Mouse (Mus musculus) neural tube, embryonic 10.5 days (tissue): Measurements from ENCODE around the gene Phactr2.
"Not testable (repeated sequence)": the region's sequence is repeated elsewhere in the genome, so short reads cannot be mapped to it uniquely, and the experiment has no call there.

Experiments
- DNase-seq: peaks from one replicate; pipeline ENCODE4 v3.0.0-alpha.2; 2017; ENCODE audit warnings: low spot score; ENCODE audit errors: extremely low spot score

Phactr2 gene

DNA sequence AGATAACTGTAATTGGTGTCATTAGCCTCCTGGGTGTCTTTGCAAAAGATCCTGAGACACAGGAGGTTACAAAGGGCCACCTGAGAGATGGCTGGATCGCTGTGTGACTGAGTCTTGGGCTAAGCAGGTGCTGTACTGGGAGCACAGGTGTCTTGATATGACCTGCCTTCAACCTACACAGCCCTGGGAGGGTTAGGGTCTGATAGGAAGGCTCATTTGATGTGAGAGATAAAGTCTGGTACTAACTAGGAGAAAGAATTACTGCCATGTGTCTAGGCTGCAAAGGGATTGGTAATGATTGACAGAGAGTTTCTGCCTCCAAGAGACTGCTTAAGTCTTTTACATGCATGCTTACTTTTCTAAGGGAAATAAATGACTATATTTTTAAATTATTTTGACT lies 254.2 kb downstream of the Phactr2 start:
- DNase-seq = no peak

DNA sequence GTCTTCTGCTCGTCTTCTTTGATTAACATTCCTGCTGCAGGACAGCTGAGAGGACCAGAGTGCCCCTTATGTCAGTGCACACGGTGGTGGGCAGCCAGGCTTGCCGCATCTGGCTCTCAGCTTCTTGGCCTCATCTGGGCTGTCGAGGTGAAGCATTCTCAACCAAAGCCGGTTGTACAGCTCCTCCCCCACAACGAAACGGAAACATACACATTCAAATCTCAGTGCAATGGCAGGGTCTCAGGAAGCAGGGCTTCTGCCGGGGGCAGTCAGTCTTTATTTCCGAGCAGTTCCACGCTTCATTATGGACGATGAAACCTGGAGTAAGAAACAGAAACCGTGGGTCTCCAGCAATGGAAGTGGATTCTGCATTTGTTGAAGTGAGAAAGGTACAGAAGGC lies 260.3 kb downstream of the Phactr2 start:
- no peak for DNase-seq

DNA sequence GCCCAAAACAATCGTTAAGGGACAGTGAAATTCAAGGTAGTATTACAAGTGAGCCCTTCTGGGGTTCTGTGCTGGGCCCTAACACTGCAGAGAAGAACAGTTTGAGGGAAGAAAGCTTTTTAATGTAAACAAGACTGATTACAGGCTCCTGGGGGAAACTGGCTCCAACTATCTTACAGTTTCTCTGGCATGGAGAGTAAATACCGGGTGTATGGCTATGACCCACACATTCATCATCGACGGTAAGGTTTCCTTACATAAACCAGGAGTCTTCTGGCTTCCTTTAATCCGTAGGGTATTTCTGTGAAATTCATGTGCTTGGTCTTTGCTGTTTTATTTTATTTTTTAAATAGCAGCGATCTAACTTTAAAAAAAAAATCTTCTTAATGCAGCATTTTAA lies 261.4 kb downstream of the Phactr2 start:
- DNase-seq = no peak

DNA sequence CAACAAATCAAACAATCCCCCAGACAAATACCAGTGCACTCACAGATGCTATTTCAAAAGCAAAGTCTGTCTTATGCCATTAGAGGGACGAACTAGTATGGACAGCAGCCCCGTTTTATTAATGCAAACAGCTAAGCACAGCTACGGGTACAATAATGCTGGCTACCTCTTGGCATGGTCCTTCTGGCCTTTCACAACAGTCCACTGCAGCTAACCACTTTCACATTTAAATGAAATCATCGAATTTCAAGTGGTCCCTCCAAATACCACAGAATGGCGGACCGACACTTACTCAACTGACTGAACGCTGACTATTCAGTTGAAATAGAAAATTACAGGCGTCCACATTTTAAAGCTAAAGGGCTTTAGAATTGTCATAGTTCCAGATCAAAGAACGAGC lies 261.9 kb downstream of the Phactr2 start:
- no peak for DNase-seq

DNA sequence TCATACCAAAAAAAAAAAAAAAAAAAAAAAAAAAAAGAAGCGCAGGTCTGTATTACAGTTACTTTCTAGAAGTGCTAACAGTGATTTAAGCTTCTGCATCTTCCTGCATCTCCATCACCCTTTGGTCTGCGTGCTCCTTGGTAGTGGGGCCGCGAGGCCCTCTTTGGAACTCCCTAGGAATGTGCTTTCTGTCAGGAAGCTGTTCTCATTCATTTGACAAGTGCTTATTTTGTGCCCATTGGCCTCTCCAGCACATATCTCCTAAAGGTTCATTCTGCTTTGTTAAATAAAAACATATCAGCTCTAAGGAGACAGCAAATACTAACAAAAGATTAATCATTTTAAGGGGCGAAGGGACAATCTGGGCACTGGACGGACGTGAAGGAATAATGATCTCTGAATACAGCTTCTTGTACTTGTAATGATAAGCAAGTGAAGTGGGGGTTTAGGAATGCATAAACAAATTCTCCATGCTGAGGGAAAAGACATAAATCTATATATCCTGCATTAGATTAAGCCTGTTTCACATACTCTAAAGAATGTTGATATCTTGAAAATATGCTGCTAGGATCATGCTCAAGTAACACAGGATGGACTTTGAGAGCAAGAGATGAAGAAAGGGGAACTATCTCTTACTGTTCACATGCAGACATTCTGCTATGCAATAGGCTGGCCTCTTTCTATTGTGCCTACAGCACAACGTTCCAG lies 264.1 kb downstream of the Phactr2 start:
- no peak for DNase-seq

DNA sequence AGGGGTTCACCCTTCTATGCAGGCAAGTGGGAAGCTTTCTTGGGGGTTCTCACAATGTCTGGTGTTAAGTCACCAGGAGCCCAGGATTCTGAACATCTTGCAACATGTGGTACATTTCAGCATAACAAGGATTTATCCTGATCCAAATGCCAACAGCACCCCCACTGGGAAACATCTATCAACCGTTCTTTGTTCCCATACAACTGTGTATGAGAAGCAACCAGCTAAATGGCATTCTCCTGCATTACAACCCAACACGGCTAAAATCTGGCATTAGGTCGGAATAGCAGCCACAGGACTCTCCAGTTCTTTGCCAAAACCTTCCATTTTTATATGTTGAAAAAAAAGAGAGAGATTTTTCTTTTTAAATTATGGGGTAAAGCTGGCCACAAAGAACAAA lies 264.7 kb downstream of the Phactr2 start:
- no peak for DNase-seq

DNA sequence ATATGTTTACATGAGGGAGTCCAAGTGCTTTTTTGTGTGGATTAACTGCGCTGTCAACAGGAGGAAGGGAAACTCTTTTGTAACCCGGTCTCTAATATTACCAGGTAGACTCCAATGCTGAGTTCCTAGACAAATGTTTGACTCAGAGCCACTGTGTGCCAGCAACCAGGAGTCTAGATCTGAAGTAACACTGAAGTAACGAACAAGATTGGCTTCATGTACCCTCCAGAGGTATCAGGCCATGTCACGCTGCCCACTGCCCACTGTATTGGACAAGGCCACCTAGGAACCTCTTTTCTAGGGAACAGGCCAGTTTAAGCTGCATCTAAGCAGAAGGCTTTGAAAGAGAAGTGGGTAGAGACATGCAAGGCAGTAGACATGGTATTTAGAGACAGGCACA lies 265.2 kb downstream of the Phactr2 start:
- no peak for DNase-seq

DNA sequence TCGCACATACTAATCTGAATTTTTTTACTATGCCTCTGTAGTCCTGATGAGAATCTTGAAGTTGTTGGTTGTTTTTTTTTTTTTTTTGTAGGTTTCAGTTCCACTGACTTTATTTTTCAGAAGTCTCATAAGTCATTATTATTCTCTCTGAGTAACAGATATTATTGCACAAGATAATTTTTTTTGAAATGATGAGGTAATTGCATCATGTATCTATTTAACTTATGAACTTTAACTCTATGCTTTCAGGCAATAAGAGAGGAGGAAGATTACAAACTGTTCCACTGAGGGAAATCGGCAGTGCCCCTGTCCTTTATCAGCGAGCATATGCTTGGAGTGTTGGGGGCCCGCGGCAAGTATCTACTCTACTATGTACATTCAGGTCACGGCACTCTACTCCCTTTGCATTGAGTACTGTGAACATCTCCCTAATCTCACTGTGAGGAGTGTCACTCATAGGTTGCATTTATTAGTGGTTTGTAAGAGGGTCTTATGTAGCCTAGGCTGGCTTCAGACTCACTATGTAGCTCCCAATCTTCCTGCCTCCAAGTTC lies 272.4 kb downstream of the Phactr2 start:
- DNase-seq = no peak

DNA sequence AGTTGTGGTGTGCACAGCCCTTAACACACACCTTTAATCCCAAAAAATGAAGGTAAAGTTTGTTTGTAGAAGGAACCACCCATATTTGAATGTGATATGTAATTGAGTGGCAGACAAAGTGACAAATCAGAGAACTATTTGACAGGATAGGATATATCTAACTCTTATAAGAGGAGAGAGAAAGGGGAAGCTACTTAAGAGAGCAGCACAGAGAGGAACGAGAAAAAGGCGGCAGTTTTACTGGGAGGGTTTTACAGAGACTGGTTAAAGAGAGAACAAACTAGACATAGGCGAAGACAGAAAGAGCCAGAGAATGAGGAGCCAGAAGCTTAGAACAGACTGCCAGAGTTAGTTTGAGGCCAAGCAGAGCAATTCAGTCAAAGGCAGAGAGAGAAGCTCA lies 273.4 kb downstream of the Phactr2 start:
- DNase-seq = no peak

DNA sequence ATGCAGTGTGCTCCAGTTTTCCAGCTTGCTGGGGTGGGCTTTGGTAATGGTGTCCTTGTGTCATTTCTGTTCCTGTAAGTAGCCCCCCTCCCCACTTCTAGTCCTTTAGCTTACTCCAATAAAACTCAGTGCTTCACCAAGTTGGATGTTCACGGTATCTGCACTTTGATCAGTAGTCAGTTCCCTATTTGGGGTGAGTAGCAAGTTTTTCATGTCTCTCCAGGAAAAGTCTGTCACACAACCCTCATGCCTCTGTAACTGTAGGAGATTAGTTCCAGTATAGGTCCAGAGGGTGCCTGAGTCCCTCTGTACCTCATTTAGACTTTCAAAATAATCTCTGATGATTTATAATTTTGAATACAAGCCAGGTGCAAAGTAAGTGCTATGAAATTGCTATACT lies 275.0 kb downstream of the Phactr2 start:
- no peak for DNase-seq

DNA sequence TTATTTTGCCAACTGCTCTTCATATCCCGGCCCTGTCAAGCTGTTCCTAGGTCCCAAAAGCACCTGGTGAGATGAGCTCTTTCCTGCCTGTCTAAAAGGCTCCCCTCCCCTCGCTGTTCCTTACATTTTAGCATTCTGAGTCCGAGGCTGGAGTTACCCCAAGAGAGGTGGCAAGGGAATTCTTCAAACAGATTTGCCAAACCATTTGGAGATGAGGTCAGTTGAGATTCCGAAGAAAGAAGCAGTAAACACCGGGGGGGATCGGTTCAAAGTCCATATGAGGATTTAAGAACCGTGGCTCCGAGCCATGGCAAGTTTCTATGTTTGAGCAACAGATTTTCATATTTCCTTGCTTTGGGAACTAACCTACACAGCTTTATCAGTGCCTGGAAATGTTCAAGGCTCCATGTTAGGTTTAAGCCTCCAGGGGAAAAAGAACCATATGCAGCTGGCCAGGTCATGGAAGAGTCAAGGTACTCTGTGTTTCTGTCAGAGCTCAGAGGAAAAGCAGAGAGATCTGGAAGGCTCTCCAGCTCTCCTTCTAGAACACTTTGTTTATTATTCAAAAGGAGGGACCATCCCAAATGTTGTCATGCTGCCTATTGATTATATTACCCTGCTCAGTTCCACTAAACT lies 277.2 kb downstream of the Phactr2 start:
- no peak for DNase-seq

DNA sequence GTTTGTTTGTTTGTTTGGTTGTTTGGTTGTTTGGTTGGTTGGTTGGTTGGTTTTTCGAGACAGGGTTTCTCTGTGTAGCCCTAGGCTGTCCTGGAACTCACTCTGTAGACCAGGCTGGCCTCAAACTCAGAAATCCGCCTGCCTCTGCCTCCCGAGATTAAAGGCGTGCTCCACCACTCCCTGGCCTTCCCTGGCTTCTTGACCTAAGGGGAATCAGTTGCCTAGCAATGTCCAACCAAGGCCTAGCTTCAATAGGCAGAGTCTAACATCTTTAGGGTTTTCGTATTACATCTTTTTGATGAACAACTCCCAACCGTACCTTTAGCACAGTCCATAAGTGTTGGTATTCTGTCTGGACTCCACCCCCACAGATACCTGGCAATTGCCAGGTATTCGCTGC lies 280.7 kb downstream of the Phactr2 start:
- DNase-seq = not testable (repeated sequence)

DNA sequence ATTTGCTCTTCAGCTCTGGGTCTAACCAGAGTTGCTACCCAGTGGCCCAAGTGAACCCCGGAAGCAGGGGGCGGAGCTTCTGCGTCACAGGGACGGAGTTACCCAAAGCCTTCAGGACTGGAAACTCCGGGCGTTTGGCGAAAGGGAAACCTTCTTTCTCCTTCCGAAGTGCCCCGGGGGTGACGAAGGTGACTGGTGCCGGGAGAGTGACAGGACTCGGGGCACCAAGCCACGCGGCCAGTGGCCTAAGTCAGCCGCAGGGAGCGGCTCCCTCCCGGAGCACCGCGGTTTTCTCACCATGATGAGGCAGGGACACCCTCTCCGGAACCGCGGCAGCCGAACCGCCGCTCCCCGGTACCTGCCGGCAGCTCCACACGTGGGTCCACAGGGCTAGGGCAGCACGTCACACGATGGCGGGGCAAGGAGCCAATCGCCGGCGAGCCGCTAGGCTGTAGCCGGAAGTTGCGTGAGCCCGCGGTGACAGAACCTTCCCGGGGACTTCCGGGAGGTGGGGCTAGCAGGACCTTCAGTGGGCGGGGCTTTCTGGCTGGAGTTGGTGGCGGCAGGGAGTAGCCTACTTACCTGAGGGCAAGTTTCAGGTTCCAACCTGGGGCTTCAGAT lies 281.4 kb downstream of the Phactr2 start, which contains the start of gene Ltv1:
Gene Ltv1 (minus strand): TSS at position 438 of the 621 bp plus-strand sequence.
- peak; percentile 91 for DNase-seq

DNA sequence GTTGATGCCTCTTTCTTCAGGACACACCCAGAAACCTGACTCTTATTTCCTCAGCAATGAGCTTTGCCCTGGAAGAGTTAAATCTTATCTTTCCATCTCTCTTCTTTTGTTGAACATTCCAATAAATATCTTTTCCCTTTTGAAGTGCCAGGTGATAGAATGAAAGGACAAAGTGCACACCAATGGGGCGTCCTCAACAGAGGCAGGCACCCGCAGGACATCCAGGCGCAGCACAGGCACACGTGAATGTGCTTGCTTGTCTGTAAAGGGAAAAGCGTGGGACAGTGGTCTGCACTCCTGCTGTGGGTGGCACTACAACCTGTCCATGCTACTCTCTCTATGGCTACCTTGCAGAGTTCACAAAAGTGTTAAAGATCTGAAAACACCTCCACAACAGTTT lies 284.3 kb downstream of the Phactr2 start:
- DNase-seq = no peak

DNA sequence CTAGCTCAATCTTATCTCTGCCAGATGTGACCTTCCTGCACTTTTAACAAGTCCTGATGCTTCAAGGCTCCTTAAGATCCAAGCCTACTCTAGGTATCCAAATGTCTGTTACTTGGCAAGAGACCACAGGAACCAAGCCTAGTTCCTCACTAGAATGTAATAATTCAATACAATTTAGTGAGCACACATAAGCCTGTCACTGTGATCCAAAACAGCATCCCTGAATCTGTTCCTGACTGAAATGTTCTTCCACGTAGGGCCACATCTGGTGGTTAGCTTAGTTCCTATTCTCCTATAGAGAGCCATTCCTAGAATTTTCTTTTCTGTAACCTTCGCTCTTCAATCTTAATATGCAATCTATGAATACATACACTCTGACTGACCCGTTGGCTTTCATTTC lies 287.5 kb downstream of the Phactr2 start:
- DNase-seq = no peak

DNA sequence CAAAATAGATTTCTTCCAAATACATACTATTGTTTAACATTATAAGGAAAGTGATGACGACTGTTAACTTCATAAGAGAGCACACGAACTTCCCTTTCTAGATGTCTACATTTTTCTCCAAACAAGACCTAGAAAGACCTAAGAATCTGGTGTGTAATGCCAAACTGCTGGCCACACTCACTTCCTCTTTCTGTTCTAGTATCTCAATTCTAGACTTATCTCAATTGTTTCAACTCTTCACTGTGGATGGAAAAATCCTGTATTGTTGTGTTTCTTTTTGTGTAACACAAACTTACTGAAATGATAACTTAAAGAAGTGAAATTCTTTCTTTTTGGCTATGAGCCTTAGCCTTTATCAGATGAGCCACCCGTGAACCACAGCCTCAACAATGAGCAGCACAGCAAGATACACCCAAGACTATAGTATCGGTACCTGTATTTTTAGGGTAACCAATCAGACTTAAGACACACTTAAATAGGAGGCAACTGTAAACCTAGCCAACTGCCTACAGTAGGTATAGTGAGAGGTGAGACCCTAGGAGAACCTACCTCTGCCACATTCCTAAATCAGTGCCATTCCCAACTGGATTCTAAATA lies 289.9 kb downstream of the Phactr2 start:
- DNase-seq = no peak

DNA sequence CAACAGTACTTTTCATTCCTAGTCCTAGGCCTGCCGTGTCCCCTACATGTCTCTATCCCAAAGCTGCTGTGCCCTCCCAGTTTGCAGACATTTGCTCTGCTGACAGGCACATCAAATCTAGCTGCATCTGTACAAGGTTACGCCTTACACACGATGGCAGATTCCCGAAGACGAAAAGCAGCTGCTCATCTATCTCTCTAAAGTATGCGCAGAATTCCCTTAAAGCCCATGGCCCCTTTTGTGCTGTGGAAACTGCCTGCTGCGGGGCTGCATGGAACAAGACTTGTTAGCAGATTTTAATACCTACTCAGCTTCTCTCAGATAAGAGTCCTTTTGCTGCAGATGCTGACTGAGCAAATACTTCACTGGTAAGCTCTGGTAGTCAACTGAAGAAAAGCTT lies 294.0 kb downstream of the Phactr2 start:
- DNase-seq = no peak

DNA sequence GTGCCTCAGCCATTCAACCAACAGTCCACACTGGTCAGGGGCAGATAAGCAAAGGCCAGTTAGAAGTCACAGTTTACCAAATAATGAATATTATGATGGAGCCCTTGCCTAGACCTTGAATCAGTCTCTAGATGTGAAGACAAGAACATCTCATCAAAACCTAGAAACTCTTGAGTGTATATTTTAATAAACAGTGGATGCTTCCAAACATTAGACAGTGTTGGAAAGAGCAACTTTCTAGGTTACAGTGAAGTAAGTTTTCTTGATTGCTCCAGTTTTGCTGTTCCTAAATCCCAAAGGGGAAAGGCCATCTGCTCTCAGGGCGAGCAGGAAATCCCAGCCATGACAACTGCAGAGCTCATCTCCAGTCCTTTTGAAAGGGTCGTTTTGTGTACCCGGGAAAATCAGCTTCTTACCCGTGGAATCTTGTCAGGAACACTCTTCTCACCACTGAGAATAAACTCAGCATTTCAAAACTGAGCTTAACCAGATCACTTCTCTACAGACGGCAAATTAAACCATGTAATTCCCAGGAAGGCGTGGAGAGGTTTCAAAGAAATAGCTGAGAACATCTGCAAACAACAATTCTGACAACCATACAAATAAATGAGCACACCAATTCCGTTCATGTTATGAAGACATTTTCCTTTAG lies 296.1 kb downstream of the Phactr2 start, which contains the start of gene Zc2hc1b:
Gene Zc2hc1b (minus strand): TSS at position 51 of the 652 bp plus-strand sequence.
- DNase-seq = no peak

DNA sequence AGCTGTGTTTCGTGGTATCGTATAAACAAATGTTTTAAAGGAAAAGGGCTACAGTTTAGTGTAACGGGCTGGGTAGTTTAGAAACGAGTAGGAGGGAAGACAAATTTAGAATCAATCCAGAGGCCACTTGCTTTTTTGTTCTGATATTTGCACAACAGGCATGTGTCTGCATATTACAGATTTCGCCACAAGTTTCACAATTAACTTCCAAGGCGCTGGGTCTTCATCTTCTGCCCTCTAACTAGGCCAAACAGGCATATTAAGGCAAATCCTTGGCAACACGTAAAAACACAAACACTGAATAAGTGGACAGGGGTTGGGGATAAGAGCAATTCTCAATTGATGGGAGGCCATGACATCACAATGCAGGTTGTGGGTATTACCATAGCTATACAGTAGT lies 298.3 kb downstream of the Phactr2 start:
- DNase-seq = no peak

DNA sequence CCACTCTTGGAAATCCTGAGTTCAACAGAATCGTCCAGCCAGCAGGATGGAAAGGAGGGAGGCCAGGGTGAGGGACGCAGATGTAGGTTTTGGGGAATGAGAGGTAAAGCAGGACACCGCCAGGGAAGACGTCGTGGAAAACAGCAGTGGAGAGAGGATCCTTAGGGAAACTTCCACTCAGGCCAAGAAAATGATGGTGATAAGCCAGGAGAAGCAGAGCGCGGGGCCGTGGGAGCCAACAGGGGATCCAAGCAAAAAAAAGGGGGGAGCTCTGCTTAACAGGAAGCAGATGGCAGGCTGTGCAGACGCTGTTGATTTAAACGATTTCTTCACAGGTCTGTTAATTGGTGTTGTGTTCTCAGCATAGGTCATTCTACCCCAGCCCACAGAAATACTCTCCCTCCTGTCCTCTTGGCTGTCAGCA lies 301.4 kb downstream of the Phactr2 start:
- no peak for DNase-seq

DNA sequence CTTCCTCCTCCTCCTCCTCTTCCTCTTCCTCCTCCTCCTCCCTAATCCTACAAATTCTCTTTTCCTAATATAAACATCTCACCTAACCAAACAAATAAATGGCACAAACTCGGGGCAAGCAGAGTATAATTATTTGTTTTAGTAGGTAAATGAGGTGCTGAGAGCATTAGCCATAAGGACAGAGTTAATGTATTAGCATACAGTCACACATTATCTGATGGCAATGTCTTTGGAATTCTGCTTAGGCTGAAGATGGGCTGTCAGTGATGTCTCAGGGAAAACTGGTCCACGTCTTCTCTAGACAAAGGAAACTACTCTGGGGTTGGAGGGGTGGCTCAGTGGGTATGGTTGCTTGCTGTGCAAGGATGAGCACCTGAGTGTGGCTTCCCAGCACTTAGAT lies 302.8 kb downstream of the Phactr2 start:
- DNase-seq = no peak
